Mouse (Mus musculus): ENCODE measurements around the gene Usp8. TPM values are rescaled to one million over a fixed set of nuclear protein-coding genes. Genes with fewer than 3 reads are reported as not detected.
A peak's percentile ranks its signal among the peaks of the same experiment; 100 is the strongest.

Gene Usp8
- total and polyA plus RNA-seq, 3 experiments = 21.1 to 34.6 TPM; not detected in 1

DNA sequence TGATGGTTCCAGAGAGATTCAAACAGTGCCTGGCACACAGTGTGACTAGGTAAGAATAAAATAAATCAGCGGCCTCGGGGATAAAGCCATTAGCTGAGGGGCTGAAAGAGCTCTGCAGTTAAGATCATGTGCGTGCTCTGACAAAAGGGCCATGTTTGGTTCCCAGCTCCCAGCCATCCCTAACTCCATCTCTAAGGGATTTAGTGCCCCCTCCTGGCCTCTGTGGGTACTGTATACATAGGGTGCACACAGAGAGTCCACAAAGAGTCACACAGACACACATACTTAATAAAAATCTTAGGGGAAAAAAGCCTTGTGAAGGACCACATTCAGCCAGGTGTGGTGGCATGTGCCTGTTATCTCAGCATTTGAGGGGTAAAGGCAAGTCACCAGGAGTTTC is 60.5 kb downstream of the Usp8 start:
- Histone ChIP-seq H3K9ac (ENCODE audit: control insufficient read depth, low read depth, low read length, poor library complexity, severe bottlenecking) (no peak overlapping the region), H3K36me3 (ENCODE audit: control insufficient read depth in 1 of 2, insufficient read depth in 2 of 2, low read length in 2 of 2) (no peaks in the 10 kb centered on the region; a peak in 1 of 4 replicates), H3K27ac (ENCODE audit: control insufficient read depth, low read depth, low read length) (no peak overlapping the region), H3K79me2 (ENCODE audit: control insufficient read depth, insufficient read depth, low read length, poor library complexity) (no peaks in the 10 kb centered on the region), H3K9me3 (replicated peaks; ENCODE audit: insufficient read depth, low read length) (no peaks in the 10 kb centered on the region), H3K4me1 (ENCODE audit: control insufficient read depth in 1 of 2, insufficient read depth in 2 of 2, low read length in 2 of 2) (no peaks in the 10 kb centered on the region), H3K27me3 (ENCODE audit: control insufficient read depth in 1 of 2, insufficient read depth in 2 of 2, low read length in 2 of 2) (no peaks in the 10 kb centered on the region), H3K4me3 (ENCODE audit: control insufficient read depth in 1 of 2, insufficient read depth in 1 of 2, low read depth in 2 of 2, low read length in 2 of 2) (no peak overlapping the region)
- DNase-seq (ENCODE audit: low read depth, low spot score) = peak; percentile 34
- TF ChIP-seq RAD21 (IDR thresholded peaks at IDR 0.05; ENCODE audit: low read depth, low read length) = peak; percentile 41
- TF ChIP-seq SMC3 (IDR thresholded peaks at IDR 0.05; ENCODE audit: low read depth, low read length) = peak; percentile 44
- TF ChIP-seq ZC3H11A (IDR thresholded peaks at IDR 0.05; ENCODE audit: low read depth, low read length) = peak; percentile 27; the same call in 1 of the 2 replicates
- TF ChIP-seq CTCF (IDR thresholded peaks at IDR 0.05 in 2 of 3, conservative IDR thresholded peaks at IDR 0.05 in 1 of 3; ENCODE audit: control insufficient read depth in 1 of 3, insufficient read depth in 1 of 3, low read depth in 2 of 3, low read length in 3 of 3, poor library complexity in 1 of 3, severe bottlenecking in 1 of 3) = peak; percentile 28 to 50 (median 41); a peak in 5 of 6 replicates
- no peak for TF ChIP-seq TCF12 (IDR thresholded peaks at IDR 0.05; ENCODE audit: low read depth, low read length)
- TF ChIP-seq EP300 (IDR thresholded peaks at IDR 0.05; ENCODE audit: low read depth in 1 of 2, low read length in 2 of 2) = no peak
- TF ChIP-seq MAX (IDR thresholded peaks at IDR 0.05; ENCODE audit: low read length) = no peak
- no peak for TF ChIP-seq CHD1 (IDR thresholded peaks at IDR 0.05; ENCODE audit: low read depth, low read length)
- TF ChIP-seq HCFC1 (IDR thresholded peaks at IDR 0.05; ENCODE audit: low read depth, low read length) = no peak

GRCm38 (mm10) chr2:126768194-126768593 is 61.1 kb downstream of the Usp8 start:
- Histone ChIP-seq H3K9me3 (replicated peaks; ENCODE audit: insufficient read depth, low read length) (no peaks in the 10 kb centered on the region), H3K36me3 (ENCODE audit: control insufficient read depth in 1 of 2, insufficient read depth in 2 of 2, low read length in 2 of 2) (no peaks in the 10 kb centered on the region), H3K9ac (ENCODE audit: control insufficient read depth, low read depth, low read length, poor library complexity, severe bottlenecking) (no peak overlapping the region), H3K27ac (ENCODE audit: control insufficient read depth, low read depth, low read length) (no peak overlapping the region), H3K4me3 (ENCODE audit: control insufficient read depth in 1 of 2, insufficient read depth in 1 of 2, low read depth in 2 of 2, low read length in 2 of 2) (no peak overlapping the region), H3K4me1 (ENCODE audit: control insufficient read depth in 1 of 2, insufficient read depth in 2 of 2, low read length in 2 of 2) (no peaks in the 10 kb centered on the region), H3K27me3 (ENCODE audit: control insufficient read depth in 1 of 2, insufficient read depth in 2 of 2, low read length in 2 of 2) (no peaks in the 10 kb centered on the region), H3K79me2 (ENCODE audit: control insufficient read depth, insufficient read depth, low read length, poor library complexity) (no peaks in the 10 kb centered on the region)
- DNase-seq (ENCODE audit: low read depth, low spot score) = no peak
- TF ChIP-seq MAFK (IDR thresholded peaks at IDR 0.05; ENCODE audit: borderline replicate concordance, low read depth, low read length) = no peak
- no peak for TF ChIP-seq MEF2A (IDR thresholded peaks at IDR 0.05; ENCODE audit: extremely low read depth, insufficient replicate concordance, low read depth, low read length, poor library complexity, severe bottlenecking)
- TF ChIP-seq EP300 (IDR thresholded peaks at IDR 0.05; ENCODE audit: low read depth in 1 of 2, low read length in 2 of 2) = no peak
- TF ChIP-seq USF1 (IDR thresholded peaks at IDR 0.05; ENCODE audit: low read depth, low read length) = no peak
- TF ChIP-seq POLR2A (IDR thresholded peaks at IDR 0.05; ENCODE audit: control insufficient read depth in 1 of 2, insufficient read depth in 1 of 2, low read depth in 1 of 2, low read length in 2 of 2, poor library complexity in 1 of 2) = no peak
- no peak for TF ChIP-seq HCFC1 (IDR thresholded peaks at IDR 0.05; ENCODE audit: low read depth, low read length)
- no peak for TF ChIP-seq USF2 (IDR thresholded peaks at IDR 0.05; ENCODE audit: borderline replicate concordance in 1 of 2, insufficient read depth in 1 of 2, low read depth in 1 of 2, low read length in 2 of 2)
- no peak for TF ChIP-seq SIN3A (IDR thresholded peaks at IDR 0.05; ENCODE audit: low read length)
- no peak for TF ChIP-seq RAD21 (IDR thresholded peaks at IDR 0.05; ENCODE audit: low read depth, low read length)
- no peak for TF ChIP-seq TBP (IDR thresholded peaks at IDR 0.05; ENCODE audit: low read depth, low read length)
- no peak for TF ChIP-seq UBTF (IDR thresholded peaks at IDR 0.05; ENCODE audit: borderline replicate concordance, insufficient read depth, low read depth, low read length)
- TF ChIP-seq MAX (IDR thresholded peaks at IDR 0.05; ENCODE audit: low read length) = no peak
- TF ChIP-seq POLR2AphosphoS5 (IDR thresholded peaks at IDR 0.05; ENCODE audit: borderline replicate concordance, low read depth, low read length) = no peak
- TF ChIP-seq ETS1 (IDR thresholded peaks at IDR 0.05; ENCODE audit: low read depth, low read length) = no peak
- TF ChIP-seq SMC3 (IDR thresholded peaks at IDR 0.05; ENCODE audit: low read depth, low read length) = no peak
- TF ChIP-seq MAZ (IDR thresholded peaks at IDR 0.05; ENCODE audit: low read depth, low read length) = no peak
- no peak for TF ChIP-seq MXI1 (IDR thresholded peaks at IDR 0.05; ENCODE audit: low read depth, low read length)
- no peak for TF ChIP-seq CHD2 (IDR thresholded peaks at IDR 0.05; ENCODE audit: low read length)
- TF ChIP-seq CHD1 (IDR thresholded peaks at IDR 0.05; ENCODE audit: low read depth, low read length) = no peak
